Mouse (Mus musculus): ENCODE data around the gene AC124108.1.

AC124108.1 gene

GRCm38 (mm10) chr1:132245010-132245409 lies 53.8 kb downstream of the AC124108.1 start:
- DNase-seq (ENCODE audit: low spot score) = no peak

DNA sequence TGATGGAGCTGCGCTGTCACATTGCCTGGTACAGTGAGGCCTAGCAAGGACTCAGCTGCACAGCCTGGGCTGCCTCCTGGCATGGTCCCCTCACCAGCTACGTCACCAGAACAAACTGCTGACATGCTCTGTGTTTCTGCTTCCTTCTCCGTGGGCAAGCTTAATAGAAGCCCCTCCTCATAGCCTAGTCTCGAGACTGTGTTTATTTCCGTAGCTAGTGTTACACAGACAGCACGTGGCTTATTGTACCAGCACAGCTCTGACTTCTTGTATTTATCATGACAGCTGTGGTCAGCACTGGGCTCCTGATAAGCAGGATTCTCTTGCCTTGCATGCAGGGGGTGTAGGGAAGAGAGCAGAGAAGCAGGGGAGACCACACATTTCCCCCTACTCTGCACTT lies 54.9 kb downstream of the AC124108.1 start:
- DNase-seq (ENCODE audit: low spot score) = no peak

- DNase-seq (ENCODE audit: low spot score) = no peak
Observed at GRCm38 (mm10) chr1:132246641-132247040, 55.4 kb downstream of the AC124108.1 start.

- no peak for DNase-seq (ENCODE audit: low spot score)
Observed at GRCm38 (mm10) chr1:132254467-132254866, 63.2 kb downstream of the AC124108.1 start.

All from ovary, postnatal 10 days (tissue).